Mouse (Mus musculus): ENCODE measurements around the gene Adrb1. TPM values are rescaled to one million over a fixed set of nuclear protein-coding genes. Genes with fewer than 3 reads are reported as not detected.

The Adrb1 gene
- polyA plus RNA-seq, 1 experiment from 2014 or later, result 1.3 TPM

GRCm38 (mm10) chr19:56714661-56715170 is 7.3 kb upstream of the Adrb1 start:
- Histone ChIP-seq H3K27ac (ENCODE audit: low read length) (no peak overlapping the region), H3K9me3 (replicated peaks; ENCODE audit: control insufficient read depth, low read length, poor library complexity, severe bottlenecking) (no peaks in the 10 kb centered on the region), H3K4me3 (ENCODE audit: low read depth, low read length) (no peak overlapping the region), H3K9ac (ENCODE audit: low read depth, low read length) (no peak overlapping the region), H3K4me2 (ENCODE audit: low read length) (no peak overlapping the region), H3K36me3 (ENCODE audit: control insufficient read depth, insufficient read depth, low read length) (no peaks in the 10 kb centered on the region), H3K27me3 (ENCODE audit: control insufficient read depth, insufficient read depth, low read depth, low read length) (no peaks in the 10 kb centered on the region), H3K4me1 (ENCODE audit: control insufficient read depth, insufficient read depth, low read length) (no peaks in the 10 kb centered on the region)
- 29% methylated on average over 4 of the region's 4 CpGs for WGBS
- ATAC-seq, result no peak

- WGBS, result 70% methylated on average over 8 of the region's 8 CpGs
- Histone ChIP-seq H3K27ac (ENCODE audit: low read length) (no peak overlapping the region), H3K27me3 (ENCODE audit: control insufficient read depth, insufficient read depth, low read depth, low read length) (peaks cover 16% of the 10 kb centered on the region), H3K4me2 (ENCODE audit: low read length) (no peak overlapping the region), H3K9ac (ENCODE audit: low read depth, low read length) (no peak overlapping the region), H3K4me1 (ENCODE audit: control insufficient read depth, insufficient read depth, low read length) (peaks cover 18% of the 10 kb centered on the region), H3K36me3 (ENCODE audit: control insufficient read depth, insufficient read depth, low read length) (no peaks in the 10 kb centered on the region), H3K9me3 (replicated peaks; ENCODE audit: control insufficient read depth, low read length, poor library complexity, severe bottlenecking) (no peaks in the 10 kb centered on the region), H3K4me3 (ENCODE audit: low read depth, low read length) (no peak overlapping the region)
- ATAC-seq, result no peak
Measured at GRCm38 (mm10) chr19:56718046-56718445, 4.0 kb upstream of the Adrb1 start.

GRCm38 (mm10) chr19:56720882-56721281 is 1.1 kb upstream of the Adrb1 start:
- WGBS, result 33% methylated on average over 13 of the region's 13 CpGs
- Histone ChIP-seq H3K4me2 (ENCODE audit: low read length) (peak overlapping the region; percentile 92), H3K27me3 (ENCODE audit: control insufficient read depth, insufficient read depth, low read depth, low read length) (peaks cover 30% of the 10 kb centered on the region), H3K4me1 (ENCODE audit: control insufficient read depth, insufficient read depth, low read length) (peaks cover 25% of the 10 kb centered on the region), H3K9ac (ENCODE audit: low read depth, low read length) (no peak overlapping the region), H3K9me3 (replicated peaks; ENCODE audit: control insufficient read depth, low read length, poor library complexity, severe bottlenecking) (no peaks in the 10 kb centered on the region), H3K4me3 (ENCODE audit: low read depth, low read length) (peak overlapping the region; percentile 58), H3K36me3 (ENCODE audit: control insufficient read depth, insufficient read depth, low read length) (no peaks in the 10 kb centered on the region), H3K27ac (ENCODE audit: low read length) (no peak overlapping the region)
- ATAC-seq, result no peak; the same call in 1 of the 2 replicates

- ATAC-seq, result peak; percentile 27; the same call in 1 of the 2 replicates
- no peaks in the 10 kb centered on the region for H3K9me3 ChIP-seq (replicated peaks; ENCODE audit: control insufficient read depth, low read length, poor library complexity, severe bottlenecking)
- no peaks in the 10 kb centered on the region for H3K36me3 ChIP-seq (ENCODE audit: control insufficient read depth, insufficient read depth, low read length)
- peak overlapping the region; percentile 92 for H3K4me2 ChIP-seq (ENCODE audit: low read length)
- H3K27me3 ChIP-seq (ENCODE audit: control insufficient read depth, insufficient read depth, low read depth, low read length), result peaks cover 32% of the 10 kb centered on the region
- 2% methylated on average over 22 of the region's 48 CpGs for WGBS
- H3K9ac ChIP-seq (ENCODE audit: low read depth, low read length), result peak overlapping the region; percentile 73
- peaks cover 29% of the 10 kb centered on the region for H3K4me1 ChIP-seq (ENCODE audit: control insufficient read depth, insufficient read depth, low read length)
- H3K27ac ChIP-seq (ENCODE audit: low read length), result peak overlapping the region; percentile 54; the same call in 1 of the 2 replicates
- H3K4me3 ChIP-seq (ENCODE audit: low read depth, low read length), result peak overlapping the region; percentile 58
Measured at GRCm38 (mm10) chr19:56722291-56722707, 300 bp downstream of the Adrb1 start.

GRCm38 (mm10) chr19:56722711-56723330 is 822 bp downstream of the Adrb1 start:
- no peaks in the 10 kb centered on the region for H3K36me3 ChIP-seq (ENCODE audit: control insufficient read depth, insufficient read depth, low read length)
- peak overlapping the region; percentile 92 for H3K4me2 ChIP-seq (ENCODE audit: low read length)
- H3K27ac ChIP-seq (ENCODE audit: low read length), result no peak overlapping the region
- H3K9ac ChIP-seq (ENCODE audit: low read depth, low read length), result peak overlapping the region; percentile 73
- no peaks in the 10 kb centered on the region for H3K9me3 ChIP-seq (replicated peaks; ENCODE audit: control insufficient read depth, low read length, poor library complexity, severe bottlenecking)
- under 1% methylated on average over 69 of the region's 69 CpGs for WGBS
- ATAC-seq, result peak; percentile 14; the same call in 1 of the 2 replicates
- peaks cover 34% of the 10 kb centered on the region for H3K4me1 ChIP-seq (ENCODE audit: control insufficient read depth, insufficient read depth, low read length)
- peaks cover 32% of the 10 kb centered on the region for H3K27me3 ChIP-seq (ENCODE audit: control insufficient read depth, insufficient read depth, low read depth, low read length)
- H3K4me3 ChIP-seq (ENCODE audit: low read depth, low read length), result peak overlapping the region; percentile 58

- no peaks in the 10 kb centered on the region for H3K36me3 ChIP-seq (ENCODE audit: control insufficient read depth, insufficient read depth, low read length)
- ATAC-seq, result 0 out of 2 replicates have a peak, but pooled peaks have one; percentile 1
- WGBS, result under 1% methylated on average over 71 of the region's 71 CpGs
- peaks cover 34% of the 10 kb centered on the region for H3K4me1 ChIP-seq (ENCODE audit: control insufficient read depth, insufficient read depth, low read length)
- no peaks in the 10 kb centered on the region for H3K9me3 ChIP-seq (replicated peaks; ENCODE audit: control insufficient read depth, low read length, poor library complexity, severe bottlenecking)
- no peak overlapping the region for H3K27ac ChIP-seq (ENCODE audit: low read length)
- H3K27me3 ChIP-seq (ENCODE audit: control insufficient read depth, insufficient read depth, low read depth, low read length), result peaks cover 32% of the 10 kb centered on the region
- peak overlapping the region; percentile 73 for H3K9ac ChIP-seq (ENCODE audit: low read depth, low read length)
- peak overlapping the region; percentile 58 for H3K4me3 ChIP-seq (ENCODE audit: low read depth, low read length)
- H3K4me2 ChIP-seq (ENCODE audit: low read length), result peak overlapping the region; percentile 92
Measured at GRCm38 (mm10) chr19:56723331-56724125, 1.5 kb downstream of the Adrb1 start.

GRCm38 (mm10) chr19:56724126-56724597 is 2.2 kb downstream of the Adrb1 start:
- Histone ChIP-seq H3K27ac (ENCODE audit: low read length) (no peak overlapping the region), H3K36me3 (ENCODE audit: control insufficient read depth, insufficient read depth, low read length) (no peaks in the 10 kb centered on the region), H3K4me3 (ENCODE audit: low read depth, low read length) (peak overlapping the region; percentile 58), H3K9me3 (replicated peaks; ENCODE audit: control insufficient read depth, low read length, poor library complexity, severe bottlenecking) (no peaks in the 10 kb centered on the region), H3K4me2 (ENCODE audit: low read length) (peak overlapping the region; percentile 92), H3K4me1 (ENCODE audit: control insufficient read depth, insufficient read depth, low read length) (peaks cover 36% of the 10 kb centered on the region), H3K27me3 (ENCODE audit: control insufficient read depth, insufficient read depth, low read depth, low read length) (peaks cover 32% of the 10 kb centered on the region), H3K9ac (ENCODE audit: low read depth, low read length) (no peak overlapping the region)
- WGBS, result 8% methylated on average over 12 of the region's 13 CpGs
- no peak for ATAC-seq

GRCm38 (mm10) chr19:56727170-56727877 is 5.3 kb downstream of the Adrb1 start:
- Histone ChIP-seq H3K9me3 (replicated peaks; ENCODE audit: control insufficient read depth, low read length, poor library complexity, severe bottlenecking) (no peaks in the 10 kb centered on the region), H3K9ac (ENCODE audit: low read depth, low read length) (no peak overlapping the region), H3K36me3 (ENCODE audit: control insufficient read depth, insufficient read depth, low read length) (no peaks in the 10 kb centered on the region), H3K4me2 (ENCODE audit: low read length) (0 out of 2 replicates have a peak overlapping the region, but pooled peaks have one; percentile 14), H3K4me3 (ENCODE audit: low read depth, low read length) (no peak overlapping the region), H3K27me3 (ENCODE audit: control insufficient read depth, insufficient read depth, low read depth, low read length) (peaks cover 19% of the 10 kb centered on the region), H3K27ac (ENCODE audit: low read length) (no peak overlapping the region), H3K4me1 (ENCODE audit: control insufficient read depth, insufficient read depth, low read length) (peaks cover 26% of the 10 kb centered on the region)
- 54% methylated on average over 14 of the region's 14 CpGs for WGBS
- 0 out of 2 replicates have a peak, but pooled peaks have one; percentile 20 for ATAC-seq

Data from midbrain, embryonic 16.5 days (tissue).